Mouse (Mus musculus) hindbrain, embryonic 14.5 days (tissue): ENCODE results near the gene Tmem158. TPM values are rescaled to one million over a fixed set of nuclear protein-coding genes. Genes with fewer than 3 reads are reported as not detected.

Source experiments
- ATAC-seq: fragments of 200-750 bp; cut with Nextera tagmentation; 2 replicates; pipeline ENCODE4 v1.8.0; 2017; ENCODE audit warnings: moderate number of reproducible peaks, mild to moderate bottlenecking, moderate TSS enrichment, moderate library complexity; ENCODE audit not compliant: low FRiP score
- DNase-seq: peaks from one replicate; pipeline ENCODE4 v3.0.0-alpha.2; 2015; ENCODE audit warnings: low spot score
- H3K27ac ChIP-seq: fragments of 300-500 bp; sonication (generic); 2 replicates; pipeline ENCODE4 v1.5.1; 2014; ENCODE audit warnings: mild to moderate bottlenecking, moderate library complexity
- H3K27me3 ChIP-seq: fragments of 300-500 bp; sonication (generic); 2 replicates; pipeline ENCODE4 v1.6.1; 2014; ENCODE audit warnings: mild to moderate bottlenecking, low read length, mixed read lengths; ENCODE audit not compliant: control insufficient read depth, insufficient read depth
- H3K36me3 ChIP-seq: fragments of 300-500 bp; sonication (generic); replicated peaks from 2 replicates; pipeline ENCODE4 v1.6.1; 2014; ENCODE audit not compliant: control insufficient read depth, insufficient read depth
- H3K4me1 ChIP-seq: fragments of 300-500 bp; sonication (generic); replicated peaks from 2 replicates; pipeline ENCODE4 v1.6.1; 2014; ENCODE audit warnings: antibody characterized with exemption, low read length, mixed read lengths; ENCODE audit not compliant: control insufficient read depth, insufficient read depth
- H3K4me2 ChIP-seq: fragments of 300-500 bp; sonication (generic); replicated peaks from 2 replicates; pipeline ENCODE4 v1.6.1; 2014; ENCODE audit warnings: mild to moderate bottlenecking, moderate library complexity
- H3K4me3 ChIP-seq: fragments of 300-500 bp; sonication (generic); replicated peaks from 2 replicates; pipeline ENCODE4 v1.5.1; 2014; ENCODE audit warnings: mild to moderate bottlenecking, low read length
- H3K9ac ChIP-seq: fragments of 300-500 bp; sonication (generic); 2 replicates; pipeline ENCODE4 v1.6.1; 2014
- H3K9me3 ChIP-seq: fragments of 300-500 bp; sonication (generic); 2 replicates; pipeline ENCODE4 v1.6.1; 2016; ENCODE audit warnings: low read length; ENCODE audit not compliant: control insufficient read depth
- WGBS: fragments of 180-500 bp; shearing (Covaris S2); extraction: QIAGEN DNeasy Blood & Tissue Kit; methylation state at CpG from one replicate; pipeline ENCODE4 v1.1.7; 2014; 5-methylcytosine and 5-hydroxymethylcytosine counted together
- polyA plus RNA-seq: library from polyadenylated mRNA; unstranded; fragments of >200 nt; fragmentation: Nextera tagmentation; extraction: Ambion mirVana; gene quantifications from 2 replicates; pipeline ENCODE4 v1.2.1, GENCODE M21; 2014

The Tmem158 gene
- polyA plus RNA-seq, 1 experiment from 2014 or later, result 35.2 TPM

DNA sequence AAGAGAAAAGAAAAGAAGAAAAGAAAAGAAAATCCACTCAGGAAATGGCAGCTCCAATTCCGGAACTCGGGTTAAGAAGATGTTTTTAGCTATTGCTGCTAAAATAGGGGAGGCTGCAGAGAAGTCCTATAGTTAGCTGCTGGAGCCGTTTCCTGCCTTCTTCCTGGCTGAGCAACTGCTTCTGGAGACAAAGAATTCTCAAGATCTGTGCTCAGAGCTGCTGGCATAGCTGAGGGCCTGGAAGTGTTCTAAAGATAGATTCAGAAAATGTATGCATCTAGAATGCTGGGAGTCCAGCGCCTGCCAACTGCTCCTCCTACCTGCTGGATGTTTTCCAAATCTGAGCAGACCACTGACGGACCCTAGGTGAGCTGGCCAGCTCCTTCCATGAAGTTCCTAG lies 40.7 kb downstream of the Tmem158 start:
- Histone ChIP-seq H3K9ac (no peak overlapping the region), H3K27me3 (peaks cover 18% of the 10 kb centered on the region), H3K4me3 (no peak overlapping the region), H3K9me3 (no peaks in the 10 kb centered on the region), H3K4me1 (peaks cover 5% of the 10 kb centered on the region; the same call in 1 of the 2 replicates), H3K4me2 (no peak overlapping the region), H3K36me3 (no peaks in the 10 kb centered on the region), H3K27ac (no peak overlapping the region)
- WGBS, result 71% methylated on average over 5 of the region's 5 CpGs
- no peak for DNase-seq
- ATAC-seq, result no peak

DNA sequence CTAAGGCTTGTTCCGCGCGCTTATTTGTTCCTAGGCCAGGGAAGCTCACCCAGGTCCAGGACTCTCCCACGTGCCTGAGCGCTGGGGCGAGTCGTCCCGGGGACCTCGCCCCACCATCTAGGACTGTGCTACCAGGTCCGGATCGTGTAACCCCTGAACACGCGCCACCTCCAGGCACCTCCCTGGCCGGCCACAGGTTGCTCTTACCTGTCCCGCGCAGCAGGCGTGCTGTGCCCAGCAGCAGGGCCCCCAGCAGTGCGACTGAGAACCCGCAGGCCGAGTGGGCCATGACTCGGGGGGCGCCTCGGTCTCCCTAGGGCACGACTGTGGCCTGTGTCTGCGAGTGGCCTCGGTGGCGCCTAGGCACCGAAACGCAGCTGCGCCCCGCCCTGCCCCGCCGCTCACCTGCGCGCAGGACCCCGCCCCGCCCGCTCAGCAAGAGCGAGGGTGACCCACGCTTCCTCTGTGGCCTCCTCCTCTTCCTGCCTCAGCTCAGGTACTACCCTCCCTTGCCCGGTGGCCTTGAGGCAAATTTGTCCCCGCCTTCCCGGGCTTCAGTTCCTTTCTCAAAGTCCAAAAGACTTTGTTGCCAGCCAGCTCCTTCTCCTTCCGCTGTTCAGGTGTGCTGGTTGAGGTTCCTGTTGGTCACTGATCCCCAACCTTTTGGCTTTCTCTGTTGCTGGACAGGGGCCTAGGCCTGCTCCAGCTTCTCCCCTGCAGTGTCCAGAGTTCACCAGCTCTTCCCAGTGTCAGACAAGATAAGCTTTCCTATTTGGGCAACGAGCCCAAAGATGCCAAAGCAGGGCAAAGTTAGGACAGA lies 44.7 kb downstream of the Tmem158 start, which contains the start of gene Cdcp1:
Gene Cdcp1, minus strand, starts transcription at position 418 of the 820 bp plus-strand sequence.
- 10% methylated on average over 44 of the region's 45 CpGs for WGBS
- 0 out of 2 replicates have a peak within 1 kb of the TSS, but pooled peaks have one; percentile 40 for H3K9ac ChIP-seq

DNA sequence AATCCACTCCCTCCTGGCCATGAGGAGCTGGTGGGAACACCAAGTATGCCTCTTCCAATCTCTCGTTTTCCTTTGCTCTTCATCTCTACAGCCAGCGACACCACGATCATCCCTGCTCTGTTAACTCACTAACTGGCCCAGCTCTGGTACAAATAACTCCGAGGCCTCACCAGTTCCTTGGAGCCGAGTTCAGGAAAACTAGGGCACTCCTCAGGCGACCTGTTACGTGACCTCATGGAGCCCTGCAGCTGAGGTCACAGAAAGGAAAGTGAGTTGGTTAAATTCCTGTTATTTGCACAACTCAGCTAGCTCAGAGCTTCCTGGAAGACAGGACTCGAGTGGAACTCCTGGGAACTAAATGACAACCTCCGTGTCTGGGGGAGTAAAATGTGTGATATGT lies 47.2 kb downstream of the Tmem158 start:
- H3K9ac ChIP-seq, result no peak overlapping the region
- H3K4me3 ChIP-seq, result no peak overlapping the region
- no peak for DNase-seq
- no peak overlapping the region for H3K27ac ChIP-seq
- WGBS, result 81% methylated on average over 9 of the region's 9 CpGs
- peaks cover 24% of the 10 kb centered on the region for H3K27me3 ChIP-seq
- no peaks in the 10 kb centered on the region for H3K36me3 ChIP-seq
- no peaks in the 10 kb centered on the region for H3K9me3 ChIP-seq
- ATAC-seq, result no peak
- peaks cover 5% of the 10 kb centered on the region; the same call in 1 of the 2 replicates for H3K4me1 ChIP-seq
- H3K4me2 ChIP-seq, result no peak overlapping the region

More for the DNA sequence above, 44.7 kb downstream of the Tmem158 start, which contains the start of gene Cdcp1:
- ATAC-seq (no peak), DNase-seq (no peak)
- no peak within 1 kb of the TSS for H3K27ac ChIP-seq
- H3K27me3 ChIP-seq, result peaks cover 24% of the 10 kb centered on the region
- H3K4me2 ChIP-seq, result peak within 1 kb of the TSS; percentile 46
- peaks cover 5% of the 10 kb centered on the region; the same call in 1 of the 2 replicates for H3K4me1 ChIP-seq
- no peaks in the 10 kb centered on the region for H3K9me3 ChIP-seq
- H3K4me3 ChIP-seq, result peak within 1 kb of the TSS; percentile 14
- no peaks in the 10 kb centered on the region for H3K36me3 ChIP-seq

Other genes starting within 250 kb of the Tmem158 start
- gene Tmem42, start 239.4 kb downstream of the Tmem158 start, polyA plus RNA-seq, result 27.6 and 29.8 TPM in 2 replicates
- 0.30 and 0.68 TPM in 2 replicates for gene Tgm4, start 226.0 kb downstream of the Tmem158 start, polyA plus RNA-seq
- gene Zdhhc3, start 147.6 kb downstream of the Tmem158 start, polyA plus RNA-seq, result 63.6 and 71.7 TPM in 2 replicates
- 73.2 and 76.4 TPM in 2 replicates for gene Exosc7, start 147.5 kb downstream of the Tmem158 start, polyA plus RNA-seq
- gene Clec3b, start 109.8 kb downstream of the Tmem158 start, polyA plus RNA-seq, result 0.60 and 0.64 TPM in 2 replicates
- gene Cdcp1, start 44.7 kb downstream of the Tmem158 start, polyA plus RNA-seq, result 0.09 and 0.33 TPM in 2 replicates
- gene Lars2, start 106.2 kb upstream of the Tmem158 start, polyA plus RNA-seq, result 1,189 and 1,220 TPM in 2 replicates
- gene Limd1, start 217.9 kb upstream of the Tmem158 start, polyA plus RNA-seq, result 14.1 and 15.5 TPM in 2 replicates